Mouse (Mus musculus) forebrain, embryonic 15.5 days (tissue): Measurements from ENCODE around the gene Aldh1l1. TPM values are rescaled to one million over a fixed set of nuclear protein-coding genes. Genes with fewer than 3 reads are reported as not detected.

ENCODE experiments used
- ATAC-seq: fragments of 200-750 bp; cut with Nextera tagmentation; replicated peaks from 2 replicates; pipeline ENCODE4 v1.8.0; 2017; ENCODE audit warnings: mild to moderate bottlenecking, moderate TSS enrichment, moderate library complexity
- H3K27ac ChIP-seq: fragments of 300-500 bp; sonication (generic); replicated peaks from 2 replicates; pipeline ENCODE4 v1.5.1; 2015; ENCODE audit warnings: mild to moderate bottlenecking, inconsistent platforms
- H3K27me3 ChIP-seq: fragments of 300-500 bp; sonication (generic); 2 replicates; pipeline ENCODE4 v1.6.1; 2015; ENCODE audit warnings: inconsistent platforms
- H3K36me3 ChIP-seq: fragments of 300-500 bp; sonication (generic); 2 replicates; pipeline ENCODE4 v1.6.1; 2015; ENCODE audit warnings: mild to moderate bottlenecking, inconsistent platforms
- H3K4me1 ChIP-seq: fragments of 300-500 bp; sonication (generic); 2 replicates; pipeline ENCODE4 v1.6.1; 2015; ENCODE audit warnings: inconsistent platforms
- H3K4me2 ChIP-seq: fragments of 300-500 bp; sonication (generic); replicated peaks from 2 replicates; pipeline ENCODE4 v1.6.1; 2015; ENCODE audit warnings: mild to moderate bottlenecking, inconsistent platforms
- H3K4me3 ChIP-seq: fragments of 300-500 bp; sonication (generic); 2 replicates; pipeline ENCODE4 v1.5.1; 2015; ENCODE audit warnings: mild to moderate bottlenecking, inconsistent platforms
- H3K9ac ChIP-seq: fragments of 300-500 bp; sonication (generic); replicated peaks from 2 replicates; pipeline ENCODE4 v1.6.1; 2015; ENCODE audit warnings: mild to moderate bottlenecking, inconsistent platforms
- H3K9me3 ChIP-seq: fragments of 300-500 bp; sonication (generic); 2 replicates; pipeline ENCODE4 v1.6.1; 2016; ENCODE audit warnings: inconsistent platforms
- WGBS: fragments of 180-500 bp; shearing (Covaris S2); methylation state at CpG from one replicate; pipeline ENCODE4 v1.1.7; 2015; ENCODE audit warnings: mixed read lengths; 5-methylcytosine and 5-hydroxymethylcytosine counted together
- polyA plus RNA-seq: library from polyadenylated mRNA; unstranded; fragments of >200 nt; fragmentation: Nextera tagmentation; extraction: Ambion mirVana; gene quantifications from 2 replicates; pipeline ENCODE4 v1.2.1, GENCODE M21; 2015

The Aldh1l1 gene
- 29.0 and 35.6 TPM in 2 replicates for polyA plus RNA-seq

- Histone ChIP-seq H3K27ac (no peak within 1 kb of the TSS), H3K9me3 (no peaks in the 10 kb centered on the region), H3K4me3 (no peak within 1 kb of the TSS), H3K4me1 (peaks cover 8% of the 10 kb centered on the region), H3K27me3 (no peaks in the 10 kb centered on the region), H3K9ac (no peak within 1 kb of the TSS), H3K36me3 (no peaks in the 10 kb centered on the region), H3K4me2 (no peak within 1 kb of the TSS)
- ATAC-seq, result no peak
- 85% methylated on average over 12 of the region's 12 CpGs for WGBS
Observed at GRCm38 (mm10) chr6:90486176-90486921, at the start of gene Aldh1l1. Gene Aldh1l1, plus strand, starts transcription at chr6:90486427.

- no peaks in the 10 kb centered on the region for H3K9me3 ChIP-seq
- H3K4me2 ChIP-seq, result no peak overlapping the region
- WGBS, result 93% methylated on average over 3 of the region's 3 CpGs
- H3K36me3 ChIP-seq, result no peaks in the 10 kb centered on the region
- no peak overlapping the region for H3K4me3 ChIP-seq
- peaks cover 2% of the 10 kb centered on the region; the same call in 1 of the 2 replicates for H3K4me1 ChIP-seq
- no peak overlapping the region for H3K9ac ChIP-seq
- no peaks in the 10 kb centered on the region for H3K27me3 ChIP-seq
- ATAC-seq, result no peak
- no peak overlapping the region for H3K27ac ChIP-seq
Observed at GRCm38 (mm10) chr6:90437041-90437440, 49.2 kb upstream of the Aldh1l1 start.

- peak; percentile 51 for ATAC-seq
- H3K36me3 ChIP-seq, result no peaks in the 10 kb centered on the region
- peaks cover 10% of the 10 kb centered on the region; the same call in 1 of the 2 replicates for H3K4me1 ChIP-seq
- 19% methylated on average over 4 of the region's 4 CpGs for WGBS
- no peaks in the 10 kb centered on the region for H3K9me3 ChIP-seq
- no peak overlapping the region; the same call in 1 of the 2 replicates for H3K27ac ChIP-seq
- no peak overlapping the region for H3K9ac ChIP-seq
- no peak overlapping the region for H3K4me2 ChIP-seq
- H3K4me3 ChIP-seq, result no peak overlapping the region
- H3K27me3 ChIP-seq, result no peaks in the 10 kb centered on the region
Observed at GRCm38 (mm10) chr6:90446883-90447282, 39.3 kb upstream of the Aldh1l1 start.

- peaks cover 10% of the 10 kb centered on the region; the same call in 1 of the 2 replicates for H3K4me1 ChIP-seq
- no peaks in the 10 kb centered on the region for H3K27me3 ChIP-seq
- no peak overlapping the region for H3K9ac ChIP-seq
- WGBS, result 27% methylated on average over 7 of the region's 7 CpGs
- no peak overlapping the region for H3K27ac ChIP-seq
- no peak for ATAC-seq
- no peak overlapping the region for H3K4me3 ChIP-seq
- H3K36me3 ChIP-seq, result no peaks in the 10 kb centered on the region
- no peak overlapping the region for H3K4me2 ChIP-seq
- H3K9me3 ChIP-seq, result no peaks in the 10 kb centered on the region
Observed at GRCm38 (mm10) chr6:90450179-90450578, 36.0 kb upstream of the Aldh1l1 start.

GRCm38 (mm10) chr6:90450697-90451096 lies 35.5 kb upstream of the Aldh1l1 start:
- ATAC-seq, result peak; percentile 40; the same call in 1 of the 2 replicates
- no peak overlapping the region for H3K9ac ChIP-seq
- no peaks in the 10 kb centered on the region for H3K9me3 ChIP-seq
- H3K4me2 ChIP-seq, result no peak overlapping the region
- no peak overlapping the region for H3K4me3 ChIP-seq
- no peak overlapping the region for H3K27ac ChIP-seq
- no peaks in the 10 kb centered on the region for H3K27me3 ChIP-seq
- WGBS, result 65% methylated on average over 5 of the region's 5 CpGs
- H3K4me1 ChIP-seq, result peaks cover 10% of the 10 kb centered on the region; the same call in 1 of the 2 replicates
- no peaks in the 10 kb centered on the region for H3K36me3 ChIP-seq

- H3K4me1 ChIP-seq, result peaks cover 10% of the 10 kb centered on the region; the same call in 1 of the 2 replicates
- WGBS, result 92% methylated on average over 5 of the region's 5 CpGs
- no peak overlapping the region for H3K4me3 ChIP-seq
- H3K27me3 ChIP-seq, result no peaks in the 10 kb centered on the region
- H3K36me3 ChIP-seq, result no peaks in the 10 kb centered on the region
- no peak overlapping the region for H3K4me2 ChIP-seq
- no peak overlapping the region for H3K27ac ChIP-seq
- no peak overlapping the region for H3K9ac ChIP-seq
- H3K9me3 ChIP-seq, result no peaks in the 10 kb centered on the region
- no peak for ATAC-seq
Observed at GRCm38 (mm10) chr6:90451512-90451911, 34.7 kb upstream of the Aldh1l1 start.

GRCm38 (mm10) chr6:90452603-90453002 lies 33.6 kb upstream of the Aldh1l1 start:
- no peak overlapping the region for H3K4me2 ChIP-seq
- H3K27ac ChIP-seq, result no peak overlapping the region
- H3K9me3 ChIP-seq, result no peaks in the 10 kb centered on the region
- no peak overlapping the region for H3K4me3 ChIP-seq
- no peak for ATAC-seq
- no peaks in the 10 kb centered on the region for H3K27me3 ChIP-seq
- no peak overlapping the region for H3K9ac ChIP-seq
- no peaks in the 10 kb centered on the region for H3K36me3 ChIP-seq
- H3K4me1 ChIP-seq, result peaks cover 4% of the 10 kb centered on the region; the same call in 1 of the 2 replicates

GRCm38 (mm10) chr6:90453751-90454150 lies 32.5 kb upstream of the Aldh1l1 start:
- Histone ChIP-seq H3K4me3 (no peak overlapping the region), H3K27ac (no peak overlapping the region), H3K9me3 (no peaks in the 10 kb centered on the region), H3K9ac (no peak overlapping the region), H3K27me3 (no peaks in the 10 kb centered on the region), H3K4me1 (peaks cover 4% of the 10 kb centered on the region; the same call in 1 of the 2 replicates), H3K4me2 (no peak overlapping the region), H3K36me3 (no peaks in the 10 kb centered on the region)
- WGBS, result 75% methylated on average over 5 of the region's 5 CpGs
- ATAC-seq, result no peak

GRCm38 (mm10) chr6:90457421-90457820 lies 28.8 kb upstream of the Aldh1l1 start:
- Histone ChIP-seq H3K9me3 (no peaks in the 10 kb centered on the region), H3K4me3 (no peak overlapping the region), H3K9ac (no peak overlapping the region), H3K4me2 (no peak overlapping the region), H3K27me3 (peaks cover 13% of the 10 kb centered on the region), H3K4me1 (peaks cover 4% of the 10 kb centered on the region; the same call in 1 of the 2 replicates), H3K36me3 (no peaks in the 10 kb centered on the region), H3K27ac (no peak overlapping the region)
- no peak for ATAC-seq
- WGBS, result 66% methylated on average over 2 of the region's 2 CpGs

GRCm38 (mm10) chr6:90461181-90461580 lies 25.0 kb upstream of the Aldh1l1 start:
- H3K27me3 ChIP-seq, result peaks cover 13% of the 10 kb centered on the region
- no peak overlapping the region for H3K4me2 ChIP-seq
- H3K4me1 ChIP-seq, result peaks cover 20% of the 10 kb centered on the region
- 73% methylated on average over 2 of the region's 2 CpGs for WGBS
- no peak overlapping the region for H3K27ac ChIP-seq
- no peaks in the 10 kb centered on the region for H3K9me3 ChIP-seq
- H3K4me3 ChIP-seq, result no peak overlapping the region
- ATAC-seq, result no peak
- H3K9ac ChIP-seq, result no peak overlapping the region
- no peaks in the 10 kb centered on the region for H3K36me3 ChIP-seq

- H3K4me2 ChIP-seq, result peak overlapping the region; percentile 100
- H3K36me3 ChIP-seq, result no peaks in the 10 kb centered on the region
- peak; percentile 2; the same call in 1 of the 2 replicates for ATAC-seq
- peaks cover 20% of the 10 kb centered on the region for H3K4me1 ChIP-seq
- peak overlapping the region; percentile 62; the same call in 1 of the 2 replicates for H3K9ac ChIP-seq
- H3K27ac ChIP-seq, result no peak overlapping the region
- H3K4me3 ChIP-seq, result peak overlapping the region; percentile 69
- no peaks in the 10 kb centered on the region for H3K9me3 ChIP-seq
- H3K27me3 ChIP-seq, result peaks cover 13% of the 10 kb centered on the region
- 14% methylated on average over 12 of the region's 12 CpGs for WGBS
Observed at GRCm38 (mm10) chr6:90461771-90462170, 24.5 kb upstream of the Aldh1l1 start.

- H3K27me3 ChIP-seq, result peaks cover 13% of the 10 kb centered on the region
- peak; percentile 70 for ATAC-seq
- under 1% methylated on average over 51 of the region's 70 CpGs for WGBS
- H3K27ac ChIP-seq, result peak within 1 kb of the TSS; percentile 24
- H3K4me2 ChIP-seq, result peak within 1 kb of the TSS; percentile 100
- H3K4me1 ChIP-seq, result peaks cover 20% of the 10 kb centered on the region
- peak within 1 kb of the TSS; percentile 62 for H3K9ac ChIP-seq
- no peaks in the 10 kb centered on the region for H3K36me3 ChIP-seq
- no peaks in the 10 kb centered on the region for H3K9me3 ChIP-seq
- H3K4me3 ChIP-seq, result peak within 1 kb of the TSS; percentile 69
Observed at GRCm38 (mm10) chr6:90462181-90462706, 24.0 kb upstream of the Aldh1l1 start, which contains the start of gene Klf15. Gene Klf15, plus strand, starts transcription at chr6:90462576.
